Mouse (Mus musculus) G1E (cell line): ENCODE measurements around the gene Gtf3a.

Source experiments
- CTCF ChIP-seq: IDR thresholded peaks from 2 replicates; pipeline ENCODE4 v1.5.1; 2012; ENCODE audit warnings: low read depth, low read length, inconsistent platforms, mixed read lengths
- GATA1 ChIP-seq: IDR thresholded peaks from 2 replicates; pipeline ENCODE4 v1.6.1; 2012; ENCODE audit warnings: borderline replicate concordance, low read length, inconsistent platforms, mixed read lengths
- GATA2 ChIP-seq: IDR thresholded peaks from 2 replicates; pipeline ENCODE4 v1.6.1; 2012; ENCODE audit warnings: low read depth, low read length, inconsistent platforms, borderline replicate concordance
- POLR2AphosphoS5 ChIP-seq: IDR thresholded peaks from 2 replicates; pipeline ENCODE4 v1.6.1; 2012; ENCODE audit warnings: low read depth, low read length, inconsistent platforms; ENCODE audit not compliant: insufficient replicate concordance
- TAL1 ChIP-seq: conservative IDR thresholded peaks from 2 replicates; pipeline ENCODE4 v1.6.1; 2012; ENCODE audit warnings: low read depth, low read length, inconsistent platforms, mixed read lengths

DNA sequence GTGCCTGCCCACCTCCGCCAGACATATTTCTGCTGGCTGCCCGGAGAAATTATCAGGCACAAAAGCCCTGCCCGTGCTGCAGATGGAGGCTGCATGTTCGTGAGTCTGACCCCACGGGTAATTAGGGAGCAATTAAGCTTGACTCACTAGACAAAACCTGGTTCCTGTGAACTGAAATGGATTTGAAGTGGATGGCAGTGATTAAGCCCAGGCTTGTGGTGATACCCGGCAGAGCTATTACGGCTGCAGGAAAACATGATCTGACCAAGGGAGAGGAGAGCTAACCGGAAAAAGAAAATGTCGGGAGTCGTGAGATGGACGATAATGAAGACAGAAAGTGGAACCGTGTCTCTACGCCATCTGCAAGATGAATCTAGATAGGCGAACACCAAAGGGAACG lies 5.5 kb upstream of the Gtf3a start:
- TF ChIP-seq CTCF, result no peak
- TF ChIP-seq GATA2, result no peak
- TF ChIP-seq GATA1, result no peak
- no peak for TF ChIP-seq TAL1
- no peak for TF ChIP-seq POLR2AphosphoS5
